Mouse (Mus musculus): Measurements from ENCODE around the gene Maml3. TPM values are rescaled to one million over a fixed set of nuclear protein-coding genes. Genes with fewer than 3 reads are reported as not detected.

Maml3 gene
- polyA plus RNA-seq, 1 experiment = 12.7 TPM

- no peak for TF ChIP-seq POLR2A (IDR thresholded peaks at IDR 0.05; ENCODE audit: borderline replicate concordance, extremely low read depth, insufficient read depth, insufficient read length, poor library complexity, severe bottlenecking)
- no peak for TF ChIP-seq CTCF (IDR thresholded peaks at IDR 0.05; ENCODE audit: borderline replicate concordance, extremely low read depth, insufficient read depth, insufficient read length)
- DNase-seq (ENCODE audit: low read depth) = peak; percentile 55
Observed at GRCm38 (mm10) chr3:51729109-51729918, 375.6 kb downstream of the Maml3 start.

GRCm38 (mm10) chr3:51728456-51728855 lies 376.4 kb downstream of the Maml3 start:
- TF ChIP-seq POLR2A (IDR thresholded peaks at IDR 0.05; ENCODE audit: borderline replicate concordance, extremely low read depth, insufficient read depth, insufficient read length, poor library complexity, severe bottlenecking) = no peak
- no peak for TF ChIP-seq CTCF (IDR thresholded peaks at IDR 0.05; ENCODE audit: borderline replicate concordance, extremely low read depth, insufficient read depth, insufficient read length)
- DNase-seq (ENCODE audit: low read depth) = no peak

- no peak for DNase-seq (ENCODE audit: low read depth)
- TF ChIP-seq POLR2A (IDR thresholded peaks at IDR 0.05; ENCODE audit: borderline replicate concordance, extremely low read depth, insufficient read depth, insufficient read length, poor library complexity, severe bottlenecking) (no peak), CTCF (IDR thresholded peaks at IDR 0.05; ENCODE audit: borderline replicate concordance, extremely low read depth, insufficient read depth, insufficient read length) (no peak)
Observed at GRCm38 (mm10) chr3:51727968-51728367, 376.9 kb downstream of the Maml3 start.

- TF ChIP-seq POLR2A (IDR thresholded peaks at IDR 0.05; ENCODE audit: borderline replicate concordance, extremely low read depth, insufficient read depth, insufficient read length, poor library complexity, severe bottlenecking) = no peak
- no peak for TF ChIP-seq CTCF (IDR thresholded peaks at IDR 0.05; ENCODE audit: borderline replicate concordance, extremely low read depth, insufficient read depth, insufficient read length)
- peak; percentile 48 for DNase-seq (ENCODE audit: low read depth)
Observed at GRCm38 (mm10) chr3:51727487-51727886, 377.4 kb downstream of the Maml3 start.

- no peak for DNase-seq (ENCODE audit: low read depth)
- TF ChIP-seq CTCF (IDR thresholded peaks at IDR 0.05; ENCODE audit: borderline replicate concordance, extremely low read depth, insufficient read depth, insufficient read length) = no peak
- TF ChIP-seq POLR2A (IDR thresholded peaks at IDR 0.05; ENCODE audit: borderline replicate concordance, extremely low read depth, insufficient read depth, insufficient read length, poor library complexity, severe bottlenecking) = no peak
Observed at GRCm38 (mm10) chr3:51726257-51726656, 378.6 kb downstream of the Maml3 start.

- DNase-seq (ENCODE audit: low read depth) = no peak
- TF ChIP-seq POLR2A (IDR thresholded peaks at IDR 0.05; ENCODE audit: borderline replicate concordance, extremely low read depth, insufficient read depth, insufficient read length, poor library complexity, severe bottlenecking) (no peak), CTCF (IDR thresholded peaks at IDR 0.05; ENCODE audit: borderline replicate concordance, extremely low read depth, insufficient read depth, insufficient read length) (no peak)
Observed at GRCm38 (mm10) chr3:51719982-51720381, 384.9 kb downstream of the Maml3 start.

GRCm38 (mm10) chr3:51719373-51719772 lies 385.5 kb downstream of the Maml3 start:
- TF ChIP-seq POLR2A (IDR thresholded peaks at IDR 0.05; ENCODE audit: borderline replicate concordance, extremely low read depth, insufficient read depth, insufficient read length, poor library complexity, severe bottlenecking) (no peak), CTCF (IDR thresholded peaks at IDR 0.05; ENCODE audit: borderline replicate concordance, extremely low read depth, insufficient read depth, insufficient read length) (no peak)
- no peak for DNase-seq (ENCODE audit: low read depth)

GRCm38 (mm10) chr3:51717909-51718308 lies 387.0 kb downstream of the Maml3 start:
- peak; percentile 47 for DNase-seq (ENCODE audit: low read depth)
- TF ChIP-seq POLR2A (IDR thresholded peaks at IDR 0.05; ENCODE audit: borderline replicate concordance, extremely low read depth, insufficient read depth, insufficient read length, poor library complexity, severe bottlenecking) = no peak
- TF ChIP-seq CTCF (IDR thresholded peaks at IDR 0.05; ENCODE audit: borderline replicate concordance, extremely low read depth, insufficient read depth, insufficient read length) = no peak

- TF ChIP-seq CTCF (IDR thresholded peaks at IDR 0.05; ENCODE audit: borderline replicate concordance, extremely low read depth, insufficient read depth, insufficient read length) (no peak), POLR2A (IDR thresholded peaks at IDR 0.05; ENCODE audit: borderline replicate concordance, extremely low read depth, insufficient read depth, insufficient read length, poor library complexity, severe bottlenecking) (no peak)
- no peak for DNase-seq (ENCODE audit: low read depth)
Observed at GRCm38 (mm10) chr3:51717455-51717854, 387.4 kb downstream of the Maml3 start.

GRCm38 (mm10) chr3:51714469-51714868 lies 390.4 kb downstream of the Maml3 start:
- no peak for DNase-seq (ENCODE audit: low read depth)
- TF ChIP-seq POLR2A (IDR thresholded peaks at IDR 0.05; ENCODE audit: borderline replicate concordance, extremely low read depth, insufficient read depth, insufficient read length, poor library complexity, severe bottlenecking) = no peak
- TF ChIP-seq CTCF (IDR thresholded peaks at IDR 0.05; ENCODE audit: borderline replicate concordance, extremely low read depth, insufficient read depth, insufficient read length) = no peak

- DNase-seq (ENCODE audit: low read depth) = peak; percentile 55
- TF ChIP-seq CTCF (IDR thresholded peaks at IDR 0.05; ENCODE audit: borderline replicate concordance, extremely low read depth, insufficient read depth, insufficient read length) (no peak), POLR2A (IDR thresholded peaks at IDR 0.05; ENCODE audit: borderline replicate concordance, extremely low read depth, insufficient read depth, insufficient read length, poor library complexity, severe bottlenecking) (no peak)
Observed at GRCm38 (mm10) chr3:51713233-51713632, 391.6 kb downstream of the Maml3 start.

- TF ChIP-seq CTCF (IDR thresholded peaks at IDR 0.05; ENCODE audit: borderline replicate concordance, extremely low read depth, insufficient read depth, insufficient read length) (no peak), POLR2A (IDR thresholded peaks at IDR 0.05; ENCODE audit: borderline replicate concordance, extremely low read depth, insufficient read depth, insufficient read length, poor library complexity, severe bottlenecking) (no peak)
- DNase-seq (ENCODE audit: low read depth) = no peak
Observed at GRCm38 (mm10) chr3:51712382-51712781, 392.5 kb downstream of the Maml3 start.

Data from brain, embryonic 14.5 days (tissue).